Mouse (Mus musculus) forebrain, postnatal 0 days (tissue): ENCODE measurements around the gene Ccnjl. TPM values are rescaled to one million over a fixed set of nuclear protein-coding genes. Genes with fewer than 3 reads are reported as not detected.
A peak's percentile ranks its signal among the peaks of the same experiment; 100 is the strongest.

Experiments used
- ATAC-seq: fragments of 200-750 bp; cut with Nextera tagmentation; 2 replicates; pipeline ENCODE4 v1.8.0; 2017; ENCODE audit warnings: mild to moderate bottlenecking, moderate library complexity
- DNase-seq: peaks from one replicate; pipeline ENCODE4 v3.0.0-alpha.2; 2015
- H3K27ac ChIP-seq: fragments of 300-500 bp; sonication (generic); 2 replicates; pipeline ENCODE4 v1.5.1; 2014; ENCODE audit warnings: low read depth, mild to moderate bottlenecking, antibody characterized with exemption, low read length, moderate library complexity, mixed read lengths
- H3K27me3 ChIP-seq: fragments of 300-500 bp; sonication (generic); 2 replicates; pipeline ENCODE4 v1.6.1; 2014; ENCODE audit warnings: mild to moderate bottlenecking, low read length, mixed read lengths; ENCODE audit not compliant: insufficient read depth
- H3K36me3 ChIP-seq: fragments of 300-500 bp; sonication (generic); 2 replicates; pipeline ENCODE4 v1.6.1; 2014; ENCODE audit warnings: mild to moderate bottlenecking, moderate library complexity; ENCODE audit not compliant: insufficient read depth
- H3K4me1 ChIP-seq: fragments of 300-500 bp; sonication (generic); 2 replicates; pipeline ENCODE4 v1.6.1; 2014; ENCODE audit warnings: antibody characterized with exemption; ENCODE audit not compliant: insufficient read depth
- H3K4me2 ChIP-seq: fragments of 300-500 bp; sonication (generic); 2 replicates; pipeline ENCODE4 v1.6.1; 2014; ENCODE audit warnings: low read depth, mild to moderate bottlenecking, moderate library complexity
- H3K4me3 ChIP-seq: fragments of 300-500 bp; sonication (generic); 2 replicates; pipeline ENCODE4 v1.5.1; 2014; ENCODE audit warnings: low read depth, low read length, mixed read lengths
- H3K9ac ChIP-seq: fragments of 300-500 bp; sonication (generic); 2 replicates; pipeline ENCODE4 v1.6.1; 2014; ENCODE audit warnings: mild to moderate bottlenecking
- H3K9me3 ChIP-seq: fragments of 300-500 bp; sonication (generic); 2 replicates; pipeline ENCODE4 v1.6.1; 2016; ENCODE audit warnings: low read length
- CTCF ChIP-seq: sonication (generic); IDR thresholded peaks from 2 replicates; pipeline ENCODE4 v1.5.1; 2016; ENCODE audit warnings: antibody characterized with exemption, control low read depth, low read depth
- WGBS: fragments of 180-500 bp; shearing (Covaris S2); extraction: QIAGEN DNeasy Blood & Tissue Kit; methylation state at CpG from one replicate; pipeline ENCODE4 v1.1.7; 2014; 5-methylcytosine and 5-hydroxymethylcytosine counted together
- polyA plus RNA-seq: library from polyadenylated mRNA; unstranded; fragments of >200 nt; fragmentation: Nextera tagmentation; extraction: Ambion mirVana; gene quantifications from 2 replicates; pipeline ENCODE4 v1.2.1, GENCODE M21; 2015
- total RNA-seq: library from RNA; depleted of rRNA; stranded (reverse); fragments of >200 nt; gene quantifications from 2 replicates; pipeline ENCODE4 v1.2.3, GENCODE M21; 2014

Gene Ccnjl
- total and polyA plus RNA-seq, 2 experiments from 2014 or later: 1.3 to 4.5 TPM

GRCm38 (mm10) chr11:43618403-43618802 lies 89.8 kb downstream of the Ccnjl start:
- DNase-seq (peak; percentile 8), ATAC-seq (peak; percentile 67)
- no peaks in the 10 kb centered on the region for H3K36me3 ChIP-seq
- H3K4me1 ChIP-seq: peaks cover 7% of the 10 kb centered on the region
- no peak overlapping the region for H3K4me2 ChIP-seq
- no peaks in the 10 kb centered on the region for H3K27me3 ChIP-seq
- H3K27ac ChIP-seq: peak overlapping the region; percentile 35; the same call in 1 of the 2 replicates
- no peaks in the 10 kb centered on the region for H3K9me3 ChIP-seq
- H3K4me3 ChIP-seq: no peak overlapping the region
- WGBS: 46% methylated on average over 7 of the region's 7 CpGs
- TF ChIP-seq CTCF: no peak
- H3K9ac ChIP-seq: no peak overlapping the region

DNA sequence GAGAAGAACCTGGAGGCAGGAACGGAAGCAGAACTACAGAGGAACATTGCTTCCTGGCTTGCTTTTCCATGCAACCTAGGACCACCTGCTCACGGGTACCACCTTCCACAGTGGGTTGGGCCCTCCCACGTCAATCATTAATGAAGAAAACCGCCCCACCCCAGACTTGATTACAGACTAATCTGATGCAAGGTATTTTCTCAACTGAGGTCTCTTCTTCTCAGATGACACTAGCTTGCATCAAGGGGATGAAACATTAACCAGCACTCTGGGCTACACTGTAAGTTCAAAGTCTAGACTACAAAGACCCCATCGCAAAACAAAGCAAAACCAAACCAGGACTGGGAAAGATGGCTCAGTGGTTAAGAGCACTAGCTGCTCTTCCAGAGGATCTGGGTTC lies 93.2 kb downstream of the Ccnjl start:
- no peak overlapping the region for H3K27ac ChIP-seq
- H3K27me3 ChIP-seq: no peaks in the 10 kb centered on the region
- H3K4me2 ChIP-seq: no peak overlapping the region
- DNase-seq: no peak
- H3K9me3 ChIP-seq: no peaks in the 10 kb centered on the region
- no peak for ATAC-seq
- no peak overlapping the region for H3K9ac ChIP-seq
- H3K4me3 ChIP-seq: no peak overlapping the region
- 91% methylated on average over 5 of the region's 5 CpGs for whole genome bisulfite sequencing
- no peak for TF ChIP-seq CTCF
- peaks cover 7% of the 10 kb centered on the region for H3K4me1 ChIP-seq
- H3K36me3 ChIP-seq: no peaks in the 10 kb centered on the region

DNA sequence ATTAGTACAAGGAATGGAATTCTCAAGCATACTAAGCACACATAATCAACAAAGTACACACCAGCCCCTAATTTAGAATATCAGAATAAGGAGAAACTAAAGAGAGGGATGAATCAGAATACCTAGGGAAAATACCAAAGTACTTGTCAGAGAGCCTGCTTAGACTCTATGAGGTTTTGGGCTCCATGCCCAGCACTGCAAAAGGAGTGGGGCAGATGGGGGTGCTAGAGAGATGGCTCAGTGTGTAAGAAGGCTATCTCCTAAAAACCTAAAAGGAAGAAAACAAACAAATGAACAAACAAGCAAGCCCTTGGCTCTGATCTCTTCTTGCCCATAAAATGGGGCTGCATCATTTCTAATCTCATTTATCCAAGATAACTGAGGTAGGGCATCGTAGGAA lies 95.8 kb downstream of the Ccnjl start:
- Histone ChIP-seq H3K9ac (no peak overlapping the region), H3K4me2 (no peak overlapping the region), H3K27me3 (no peaks in the 10 kb centered on the region), H3K4me1 (no peaks in the 10 kb centered on the region), H3K27ac (no peak overlapping the region), H3K9me3 (no peaks in the 10 kb centered on the region), H3K4me3 (no peak overlapping the region), H3K36me3 (no peaks in the 10 kb centered on the region)
- DNase-seq (peak; percentile 17), ATAC-seq (no peak)
- no peak for TF ChIP-seq CTCF
- WGBS: 94% methylated on average over 1 of the region's 1 CpGs

DNA sequence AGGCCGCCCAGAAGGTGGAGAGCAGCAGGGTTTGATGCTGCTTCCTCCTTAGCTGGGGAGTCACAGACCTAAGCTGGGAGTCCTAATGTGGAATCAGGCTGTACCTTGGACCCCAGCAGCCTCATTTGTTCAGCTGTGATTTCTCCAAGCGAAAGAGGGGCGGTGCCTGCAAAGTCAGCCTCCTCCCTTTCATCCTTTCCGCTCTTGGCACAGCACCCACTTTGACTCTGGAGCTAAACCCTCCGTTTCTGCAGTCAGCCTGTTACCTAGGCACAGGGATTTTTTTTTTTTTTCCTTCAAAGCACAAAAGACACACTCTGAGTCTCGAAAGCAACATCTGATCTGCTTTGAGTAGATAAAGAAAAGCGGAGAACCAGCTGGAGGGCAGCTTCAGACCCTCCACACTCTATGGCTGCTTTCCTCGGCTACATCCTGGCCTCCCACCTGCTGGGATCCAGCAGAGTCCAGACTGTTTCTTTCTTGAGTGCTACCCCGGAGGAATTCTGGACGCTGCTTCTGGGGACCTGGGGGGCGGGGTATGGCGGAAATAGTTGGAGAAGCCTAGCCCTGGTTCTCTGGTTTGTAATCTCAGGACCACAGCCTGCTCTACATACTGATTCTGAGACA lies 97.8 kb downstream of the Ccnjl start:
- TF ChIP-seq CTCF: no peak
- Histone ChIP-seq H3K27me3 (no peaks in the 10 kb centered on the region), H3K36me3 (no peaks in the 10 kb centered on the region), H3K4me1 (no peaks in the 10 kb centered on the region), H3K27ac (peak overlapping the region; percentile 50), H3K4me2 (peak overlapping the region; percentile 45), H3K9me3 (no peaks in the 10 kb centered on the region), H3K4me3 (peak overlapping the region; percentile 6; the same call in 1 of the 2 replicates), H3K9ac (no peak overlapping the region)
- peak; percentile 69 for DNase-seq
- WGBS: 5% methylated on average over 12 of the region's 12 CpGs
- ATAC-seq: peak; percentile 67

- peak overlapping the region; percentile 45 for H3K4me2 ChIP-seq
- H3K4me1 ChIP-seq: no peaks in the 10 kb centered on the region
- WGBS: 30% methylated on average over 18 of the region's 18 CpGs
- no peak for TF ChIP-seq CTCF
- ATAC-seq: peak; percentile 63
- no peak overlapping the region for H3K9ac ChIP-seq
- H3K4me3 ChIP-seq: no peak overlapping the region
- peak overlapping the region; percentile 50 for H3K27ac ChIP-seq
- DNase-seq: peak; percentile 33
- H3K27me3 ChIP-seq: no peaks in the 10 kb centered on the region
- no peaks in the 10 kb centered on the region for H3K9me3 ChIP-seq
- no peaks in the 10 kb centered on the region for H3K36me3 ChIP-seq
Observed at GRCm38 (mm10) chr11:43626927-43627645, 98.5 kb downstream of the Ccnjl start.

- no peak for TF ChIP-seq CTCF
- H3K27ac ChIP-seq: no peak overlapping the region
- ATAC-seq: no peak
- H3K36me3 ChIP-seq: no peaks in the 10 kb centered on the region
- H3K27me3 ChIP-seq: no peaks in the 10 kb centered on the region
- no peak for DNase-seq
- H3K4me2 ChIP-seq: no peak overlapping the region
- no peak overlapping the region for H3K9ac ChIP-seq
- 91% methylated on average over 9 of the region's 9 CpGs for WGBS
- peaks cover 6% of the 10 kb centered on the region; the same call in 1 of the 2 replicates for H3K4me1 ChIP-seq
- H3K9me3 ChIP-seq: no peaks in the 10 kb centered on the region
- no peak overlapping the region for H3K4me3 ChIP-seq
Observed at GRCm38 (mm10) chr11:43631645-43632044, 103.1 kb downstream of the Ccnjl start.

GRCm38 (mm10) chr11:43632566-43632965 lies 104.0 kb downstream of the Ccnjl start:
- H3K4me3 ChIP-seq: no peak overlapping the region
- DNase-seq (no peak), ATAC-seq (peak; percentile 23)
- TF ChIP-seq CTCF: no peak
- 51% methylated on average over 4 of the region's 4 CpGs for WGBS
- no peak overlapping the region for H3K9ac ChIP-seq
- no peak overlapping the region for H3K27ac ChIP-seq
- no peaks in the 10 kb centered on the region for H3K36me3 ChIP-seq
- no peaks in the 10 kb centered on the region for H3K9me3 ChIP-seq
- no peak overlapping the region for H3K4me2 ChIP-seq
- peaks cover 6% of the 10 kb centered on the region; the same call in 1 of the 2 replicates for H3K4me1 ChIP-seq
- H3K27me3 ChIP-seq: no peaks in the 10 kb centered on the region
